Mouse (Mus musculus): Measurements from ENCODE around the gene Cd300ld5. TPM values are rescaled to one million over a fixed set of nuclear protein-coding genes. Genes with fewer than 3 reads are reported as not detected.
"Not testable (repeated sequence)": the region's sequence is repeated elsewhere in the genome, so short reads cannot be mapped to it uniquely, and the experiment has no call there.

Gene Cd300ld5
- 1 to 10 TPM in 1 of 4 experiments, under 1 TPM in 2, not detected in 1; 0.29 to 2.7 (median 0.77) TPM for total RNA-seq (2022)

DNA sequence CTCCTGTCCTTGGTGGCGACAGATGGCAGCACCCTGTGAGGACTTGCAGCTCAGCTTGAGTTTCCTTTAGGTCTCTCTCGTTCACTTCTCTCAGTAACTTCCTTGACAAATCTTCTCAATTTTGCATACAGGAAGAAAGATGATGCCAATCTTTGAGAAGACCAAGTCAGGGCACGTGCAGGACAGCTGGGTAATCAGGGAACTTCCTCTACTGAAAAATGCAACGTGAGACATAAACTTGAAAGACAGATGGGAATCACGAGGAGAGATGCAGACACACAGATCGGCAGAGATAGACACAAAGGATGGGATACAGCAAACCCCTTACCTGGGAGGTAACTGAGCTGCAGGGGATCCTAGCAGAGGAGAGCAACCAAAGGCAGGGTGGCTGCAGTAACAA is at the start of gene Cd300ld5:
Cd300ld5 (minus strand) TSS at position 101 of the 400 bp plus-strand sequence.
- not testable (repeated sequence) for DNase-seq (ENCODE audit: low spot score in 2 of 2)

DNA sequence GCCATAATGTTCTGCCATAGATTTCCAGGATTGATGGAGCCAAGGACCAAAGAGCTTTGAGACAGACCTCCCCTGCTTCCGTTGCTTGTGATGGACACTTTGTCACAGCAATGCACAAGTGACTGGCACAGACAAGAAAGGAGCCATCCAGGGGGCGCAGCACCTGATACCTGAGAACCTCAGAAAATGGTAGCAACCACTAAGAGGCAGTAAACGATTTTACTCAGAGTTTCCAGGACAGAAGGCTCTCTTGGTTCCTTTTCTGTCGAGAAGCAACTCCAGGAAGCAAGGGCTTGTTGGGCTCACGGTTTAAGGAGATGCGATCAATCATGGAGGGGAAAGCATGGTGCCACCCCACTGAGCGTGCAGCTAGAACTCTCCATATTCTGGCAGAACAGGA is 48.6 kb upstream of the Cd300ld5 start:
- no peak for DNase-seq (ENCODE audit: low spot score in 2 of 2)

DNA sequence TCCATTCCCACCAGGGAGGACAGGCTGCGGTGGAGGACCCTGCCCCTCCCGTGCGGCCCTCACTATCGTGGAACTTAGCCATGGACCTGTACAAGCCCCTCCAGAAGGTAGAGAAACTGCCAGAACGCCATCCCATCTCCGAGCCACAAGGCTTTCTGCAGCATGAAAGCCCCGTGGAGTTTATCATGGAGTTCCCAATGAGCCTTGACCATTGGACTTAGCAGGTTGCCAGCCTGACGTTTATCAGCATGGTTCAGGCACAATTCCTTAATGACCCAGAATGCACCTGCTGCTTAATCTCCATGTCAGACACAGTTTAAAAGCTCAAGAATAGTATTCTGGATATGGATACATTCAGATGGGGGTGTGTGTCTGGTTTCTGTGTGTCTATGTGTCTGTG is 47.5 kb upstream of the Cd300ld5 start:
- DNase-seq (ENCODE audit: low spot score in 2 of 2) = no peak

DNA sequence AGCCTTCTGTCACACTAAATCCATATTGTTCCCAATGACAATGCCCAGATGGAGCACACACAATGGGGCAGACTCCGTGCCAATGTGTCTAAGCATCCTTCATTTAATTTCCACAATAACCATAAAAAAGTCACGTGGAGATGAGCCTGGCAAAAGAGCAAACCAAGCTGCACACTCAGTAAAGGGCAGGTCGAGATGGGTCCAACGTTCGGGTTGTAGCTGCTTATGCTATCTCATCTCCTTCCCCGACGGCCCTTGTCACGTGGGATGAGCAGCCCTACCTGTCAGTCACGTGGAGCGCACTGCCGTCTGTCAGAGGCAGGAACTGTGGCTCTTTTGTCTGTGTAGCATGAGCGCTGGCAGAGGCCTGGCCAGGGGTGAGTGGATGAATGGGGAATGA is 47.0 kb upstream of the Cd300ld5 start:
- no peak for DNase-seq (ENCODE audit: low spot score in 2 of 2)

DNA sequence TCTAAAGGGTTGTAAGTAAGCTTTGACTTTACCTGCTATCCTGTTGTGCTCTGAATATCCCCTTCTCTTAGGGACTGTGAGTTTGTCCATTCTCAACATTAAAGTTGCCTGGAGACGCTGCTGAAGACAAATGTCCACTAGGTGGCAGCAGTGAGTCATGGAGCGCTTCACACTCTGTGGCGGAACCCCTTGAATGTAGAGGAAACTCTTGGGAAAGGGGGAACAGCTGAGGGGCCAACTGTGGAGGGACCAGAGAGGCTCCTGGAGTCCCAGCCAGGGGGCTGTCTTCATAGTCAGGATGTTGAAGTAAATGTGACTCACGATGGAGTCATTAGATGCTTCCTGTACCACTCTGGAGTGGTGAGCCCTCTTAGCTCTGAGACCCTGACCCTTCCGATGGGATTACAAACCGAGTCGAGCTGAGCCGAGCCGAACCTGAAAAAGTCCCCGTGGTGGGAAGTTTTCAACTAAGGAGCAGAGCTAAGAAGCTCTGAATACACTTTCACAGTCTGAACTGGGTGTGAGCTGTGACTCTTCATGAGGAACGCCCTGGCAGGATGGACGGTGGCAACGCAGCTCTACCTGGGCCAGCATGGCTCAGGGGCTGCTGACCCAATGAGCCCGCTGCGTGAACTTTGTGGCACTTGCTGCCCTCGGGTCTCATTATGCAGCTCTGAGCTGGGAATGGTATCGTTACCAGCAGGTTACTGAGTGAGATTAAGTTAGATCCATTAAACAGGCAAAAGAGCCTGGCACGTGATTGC is 46.0 kb upstream of the Cd300ld5 start:
- peak; percentile 14 to 26 for DNase-seq (ENCODE audit: low spot score in 2 of 2)

DNA sequence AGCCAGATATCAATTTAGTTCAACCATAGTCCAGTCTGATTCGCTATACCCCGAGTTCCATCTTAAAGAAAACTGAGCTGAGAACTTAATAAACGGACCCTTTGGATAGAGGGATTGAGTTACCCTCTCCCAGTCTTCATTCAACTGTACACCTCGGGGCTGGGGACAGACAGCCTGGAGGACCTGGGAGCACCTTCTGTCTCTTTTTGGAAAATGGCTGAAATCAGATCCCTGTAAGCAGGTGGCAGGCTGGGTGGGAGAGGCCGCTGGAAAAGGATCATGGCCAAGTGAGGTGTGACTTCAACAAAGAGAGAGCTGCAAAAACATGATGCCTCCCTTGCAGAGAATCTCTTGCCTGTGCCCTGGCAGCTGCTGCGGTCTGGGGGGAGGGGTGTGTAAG is 44.6 kb upstream of the Cd300ld5 start:
- no peak for DNase-seq (ENCODE audit: low spot score in 2 of 2)

DNA sequence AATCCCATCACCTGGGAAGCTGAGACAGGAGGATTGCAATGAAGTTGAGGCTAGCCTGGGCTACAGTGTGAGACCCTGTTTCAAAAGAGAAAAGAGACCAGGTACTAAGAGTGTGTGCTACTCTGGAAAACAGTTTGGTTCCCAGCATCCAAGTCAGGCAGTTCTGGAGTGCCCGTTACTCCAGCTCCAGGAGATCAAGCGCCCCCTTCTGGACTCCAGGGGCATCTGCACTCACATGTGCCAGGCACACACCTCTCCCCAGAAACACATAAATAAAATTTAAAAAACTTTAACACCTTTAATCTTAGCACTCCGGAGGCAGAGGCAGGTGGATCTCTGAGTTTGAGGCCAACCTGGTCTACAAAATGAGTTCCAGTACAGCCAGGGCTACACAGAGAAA is 43.8 kb upstream of the Cd300ld5 start:
- no peak for DNase-seq (ENCODE audit: low spot score in 2 of 2)

DNA sequence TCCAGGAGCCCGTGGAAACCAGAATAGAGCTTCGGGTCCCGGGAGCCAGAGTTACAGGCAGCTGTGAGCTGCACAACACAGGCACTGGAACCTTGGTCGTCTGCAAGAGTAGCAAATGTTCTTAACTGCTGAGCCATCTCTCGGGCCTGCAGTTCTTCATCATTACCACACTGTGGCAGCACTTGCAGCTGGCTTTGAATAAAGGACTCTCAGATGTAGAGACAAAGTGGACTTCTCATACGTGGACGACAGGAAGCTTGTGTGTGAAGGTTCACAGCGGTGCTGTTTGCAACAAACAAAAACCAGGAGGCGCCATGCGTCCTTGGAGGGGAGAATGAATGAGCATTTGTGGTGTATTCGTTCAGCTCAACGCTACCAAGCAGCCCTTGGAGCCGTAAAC is 43.3 kb upstream of the Cd300ld5 start:
- no peak for DNase-seq (ENCODE audit: low spot score in 2 of 2)

DNA sequence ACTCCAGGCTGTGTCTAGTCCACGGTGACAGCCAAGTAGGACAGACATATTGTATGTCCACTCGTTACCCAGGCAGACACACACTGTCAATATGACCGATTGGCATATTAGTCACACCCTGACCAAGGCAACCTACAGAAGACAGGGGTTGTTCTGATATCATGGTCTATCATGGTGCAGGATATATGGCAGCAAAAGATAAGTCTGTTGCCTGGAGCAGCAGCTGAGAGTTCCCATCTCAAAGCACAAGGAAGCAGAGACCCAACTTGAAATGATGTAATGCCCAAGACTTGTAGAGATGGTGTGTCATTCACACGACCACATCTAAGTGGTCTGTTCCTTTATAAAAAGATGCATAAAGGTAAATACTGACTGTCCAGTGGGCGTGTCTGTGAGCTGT is 41.1 kb upstream of the Cd300ld5 start:
- DNase-seq (ENCODE audit: low spot score in 2 of 2) = no peak

DNA sequence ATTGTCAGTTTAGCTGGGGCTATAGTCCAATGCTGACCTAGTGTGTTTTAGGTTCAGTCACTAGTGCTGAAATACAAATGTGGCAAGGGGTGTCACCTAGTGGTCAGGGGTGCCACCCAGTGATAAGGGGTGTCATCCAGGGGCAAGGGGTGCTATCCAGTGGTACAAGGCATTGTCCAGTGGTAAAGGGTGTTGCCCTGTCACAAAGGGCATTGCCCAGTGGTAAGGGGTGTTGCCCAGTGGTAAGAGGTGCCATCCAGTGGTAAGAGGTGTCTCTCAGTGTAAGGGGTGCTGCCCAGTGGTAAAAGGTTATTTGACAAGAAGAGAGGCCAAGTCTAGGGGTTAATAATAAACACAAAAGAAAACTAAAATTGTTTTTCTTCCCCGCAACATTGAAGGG is 39.9 kb upstream of the Cd300ld5 start:
- DNase-seq (ENCODE audit: low spot score in 2 of 2) = no peak

DNA sequence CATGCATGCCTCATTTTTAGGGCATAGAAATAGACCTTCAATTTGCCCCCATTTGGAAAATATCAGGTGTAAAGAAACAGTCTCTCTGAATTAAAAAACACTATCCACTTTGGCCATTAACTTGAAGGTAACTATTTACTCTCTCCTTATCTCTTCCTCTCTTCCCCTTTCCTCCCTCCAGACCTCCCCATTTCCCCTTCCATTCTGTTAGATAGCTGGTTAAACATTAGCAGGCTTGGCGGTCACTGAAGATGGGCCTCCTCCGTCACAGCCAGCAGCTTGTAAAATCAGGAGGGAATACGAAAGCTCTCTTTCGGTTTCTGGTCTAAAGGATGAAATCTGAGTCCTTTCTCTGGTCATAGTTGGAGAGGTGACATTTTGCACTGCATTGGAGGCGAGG is 38.3 kb upstream of the Cd300ld5 start:
- DNase-seq (ENCODE audit: low spot score in 2 of 2) = no peak

DNA sequence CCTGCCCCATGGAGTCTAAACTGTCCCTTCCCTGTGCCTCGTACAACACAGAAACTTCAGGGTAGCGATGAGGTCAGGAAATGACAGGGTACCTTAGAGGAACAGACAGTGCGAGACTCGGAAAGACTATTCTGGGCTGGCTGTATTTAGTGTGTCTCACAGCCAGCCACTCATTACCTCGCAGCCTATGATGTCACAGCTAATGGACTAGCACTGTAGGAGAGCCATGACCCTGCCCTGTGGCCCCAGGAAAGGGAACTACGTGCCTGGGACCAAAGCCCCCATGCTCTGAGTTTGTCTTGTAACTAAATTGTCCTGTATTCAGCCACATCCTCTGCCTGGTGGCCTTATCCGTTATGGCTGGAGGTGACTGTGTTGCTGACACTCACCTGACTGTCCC is 37.8 kb upstream of the Cd300ld5 start:
- no peak for DNase-seq (ENCODE audit: low spot score in 2 of 2)

DNA sequence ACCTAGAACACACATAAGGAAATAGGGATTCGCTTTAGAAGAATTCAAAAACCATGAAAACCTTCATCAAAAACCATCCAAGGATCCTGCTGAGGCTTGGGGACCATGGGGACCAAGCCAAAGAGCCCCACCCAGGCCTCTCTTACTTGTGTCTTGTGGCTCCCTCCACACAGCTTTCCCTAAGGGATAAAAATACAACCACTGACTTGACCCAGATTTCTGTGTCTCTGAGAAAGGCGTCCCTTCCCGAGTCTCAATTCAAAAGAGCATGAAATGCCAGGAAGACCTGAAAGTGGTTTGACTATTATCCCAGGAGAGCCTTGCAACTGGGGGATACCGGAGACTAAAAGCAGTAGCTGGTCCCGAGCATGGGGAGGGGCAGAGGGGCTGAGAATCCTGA is 35.4 kb upstream of the Cd300ld5 start:
- no peak for DNase-seq (ENCODE audit: low spot score in 2 of 2)

DNA sequence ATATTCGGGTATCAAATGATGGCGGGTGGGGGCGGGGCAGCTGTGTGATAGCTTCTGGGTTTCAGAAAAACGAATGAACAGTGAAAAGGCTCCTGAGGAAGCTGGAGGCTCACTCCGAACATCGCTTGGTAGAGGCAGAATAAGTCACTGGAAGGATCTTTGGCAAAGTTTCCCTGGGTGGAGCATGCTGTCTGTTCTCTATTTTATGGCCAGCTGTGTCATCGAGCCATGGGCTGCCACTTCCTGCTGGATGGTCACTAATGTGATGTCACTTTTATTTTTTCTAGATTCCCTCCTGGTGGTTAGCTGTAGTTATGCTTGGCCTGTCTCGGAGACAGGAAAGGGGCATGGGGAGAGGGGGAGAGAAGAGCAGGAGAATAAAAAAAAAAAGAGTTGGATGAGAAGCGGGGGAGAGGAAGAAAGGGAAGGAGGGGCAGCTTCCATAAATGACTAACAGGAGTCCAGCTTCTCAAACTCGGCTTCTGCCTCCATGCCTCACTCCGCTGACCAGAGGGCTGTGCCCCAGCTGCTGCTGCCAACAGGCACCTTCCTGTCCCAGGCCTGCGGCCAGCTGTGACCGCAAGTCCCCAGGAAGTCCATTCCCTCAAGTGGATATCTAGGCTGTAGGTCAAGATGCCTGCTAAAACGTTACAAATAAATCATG is 34.2 kb upstream of the Cd300ld5 start:
- peak; percentile 12 to 28 for DNase-seq (ENCODE audit: low spot score in 2 of 2)

DNA sequence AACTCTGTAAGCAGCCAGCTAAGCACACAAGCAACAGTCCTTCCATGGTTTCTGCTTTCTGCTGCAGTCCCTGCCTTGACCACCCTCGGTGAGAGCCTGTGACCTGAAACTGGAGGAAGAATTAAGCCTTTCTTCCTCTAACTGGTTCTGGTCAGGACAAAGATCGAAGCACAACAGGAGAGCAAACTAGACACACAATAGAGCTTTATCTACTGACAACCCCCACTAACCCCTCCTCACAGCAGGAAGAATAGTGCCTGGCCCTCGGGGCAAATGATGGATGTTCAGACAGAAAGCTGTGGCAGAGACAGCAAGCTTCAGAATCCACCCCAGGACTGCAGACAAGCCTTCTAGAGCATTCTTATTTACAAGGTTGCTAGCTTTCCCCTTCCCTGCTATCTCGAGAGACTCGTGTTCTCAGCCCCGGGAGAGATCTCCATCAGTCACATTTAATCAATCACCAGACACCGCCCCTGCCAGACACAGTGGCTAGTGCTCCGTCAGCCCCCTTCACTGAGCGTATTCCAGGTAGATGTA is 33.5 kb upstream of the Cd300ld5 start:
- no peak for DNase-seq (ENCODE audit: low spot score in 2 of 2)

DNA sequence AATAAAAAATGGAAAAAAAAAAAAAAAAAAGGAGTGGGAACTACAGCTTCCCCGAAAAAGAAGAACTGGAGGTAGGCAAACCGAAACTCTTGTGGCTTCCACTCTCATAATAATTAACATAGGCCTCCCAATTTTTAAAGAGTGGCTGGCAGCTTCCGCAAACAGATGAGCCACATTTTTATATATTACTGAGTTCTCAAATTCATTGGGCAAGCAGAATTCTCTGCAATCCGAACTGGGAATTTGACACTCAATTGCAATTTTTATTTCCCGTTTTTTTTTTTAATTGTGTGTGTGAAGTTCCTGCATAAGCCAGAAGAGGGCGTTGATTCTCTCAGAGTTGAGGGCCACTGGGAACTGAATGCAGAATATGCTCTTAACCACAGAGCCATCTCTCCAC is 29.2 kb upstream of the Cd300ld5 start:
- no peak for DNase-seq (ENCODE audit: low spot score in 2 of 2)

DNA sequence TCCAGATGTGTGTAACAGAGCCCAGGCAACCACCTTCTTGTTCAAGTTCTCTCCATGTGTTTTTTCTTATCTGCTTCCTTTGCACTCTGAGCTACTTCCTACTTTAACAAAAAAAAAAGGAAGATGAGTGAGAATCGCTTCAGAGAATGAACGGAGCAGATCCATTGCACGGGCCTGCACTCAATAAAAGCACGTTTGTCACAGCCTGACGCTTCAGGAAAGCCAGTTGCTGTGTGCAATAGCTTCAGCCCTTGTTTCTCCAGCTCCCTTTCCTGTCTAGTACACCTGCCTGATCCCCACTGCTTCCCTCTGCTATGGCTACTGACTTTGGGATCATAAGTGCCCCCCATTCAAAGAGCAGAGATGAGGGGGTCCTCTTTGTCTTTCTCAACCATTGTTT is 24.5 kb upstream of the Cd300ld5 start, which contains the start of gene Cd300e:
Cd300e (minus strand) TSS at position 101 of the 400 bp plus-strand sequence.
- DNase-seq (ENCODE audit: low spot score in 2 of 2) = no peak

DNA sequence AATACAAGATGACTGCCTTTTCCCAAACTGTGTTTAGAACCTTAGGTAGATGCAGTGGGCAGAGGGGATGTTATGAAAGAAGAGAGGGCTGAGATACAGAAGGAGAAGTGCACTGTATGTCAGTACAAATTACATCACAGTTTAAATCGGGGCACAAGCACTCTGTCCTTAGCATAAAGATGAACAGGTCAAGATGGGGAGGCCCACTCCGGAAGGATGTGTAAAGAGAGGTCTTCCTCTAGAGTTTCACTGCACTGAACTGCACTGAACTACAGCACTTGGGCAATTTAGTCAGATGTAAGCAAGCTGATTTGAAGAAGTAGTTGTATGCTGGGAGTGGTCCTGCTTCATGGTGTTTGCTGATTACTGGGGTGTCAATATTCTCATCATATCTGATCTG is 22.2 kb upstream of the Cd300ld5 start:
- no peak for DNase-seq (ENCODE audit: low spot score in 2 of 2)

DNA sequence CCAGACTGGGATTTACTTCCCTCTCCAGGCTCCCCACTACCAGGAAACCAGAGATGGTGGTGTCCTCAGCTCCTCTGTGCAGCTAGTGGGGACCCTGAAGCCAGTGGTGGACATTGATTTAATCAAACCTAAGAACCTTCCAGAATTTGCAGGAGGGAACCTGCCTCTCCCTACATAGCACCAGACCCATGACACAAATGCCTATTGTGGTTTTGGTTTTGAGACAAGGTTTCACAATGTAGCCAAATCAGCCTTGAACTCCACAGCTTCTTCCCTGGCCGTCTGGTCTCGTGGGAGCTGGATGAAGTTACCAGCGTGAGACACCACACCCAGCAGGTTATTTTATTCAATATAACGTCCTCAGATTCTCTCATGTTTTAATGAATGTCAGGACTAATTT is 21.1 kb upstream of the Cd300ld5 start:
- DNase-seq (ENCODE audit: low spot score in 2 of 2) = no peak

DNA sequence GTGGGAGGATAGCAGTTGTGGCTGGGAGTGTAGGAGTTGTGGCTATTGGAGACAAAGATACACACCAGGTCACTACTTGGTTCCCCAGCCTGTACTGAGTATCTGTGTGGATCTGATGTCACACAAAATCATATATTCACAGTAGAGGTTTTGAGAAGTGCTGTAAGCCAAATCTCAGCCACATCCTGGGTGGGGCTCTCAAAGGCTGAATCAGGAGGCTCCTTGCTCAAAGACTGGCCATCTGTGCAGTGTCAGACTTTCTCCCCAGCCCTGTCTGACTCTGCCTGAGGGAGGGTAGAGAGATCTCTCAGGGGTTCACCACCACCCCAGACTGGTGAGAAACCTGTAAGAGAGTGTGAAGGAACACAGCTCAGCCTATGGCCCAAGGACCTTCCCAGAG is 17.0 kb upstream of the Cd300ld5 start:
- no peak for DNase-seq (ENCODE audit: low spot score in 2 of 2)

DNA sequence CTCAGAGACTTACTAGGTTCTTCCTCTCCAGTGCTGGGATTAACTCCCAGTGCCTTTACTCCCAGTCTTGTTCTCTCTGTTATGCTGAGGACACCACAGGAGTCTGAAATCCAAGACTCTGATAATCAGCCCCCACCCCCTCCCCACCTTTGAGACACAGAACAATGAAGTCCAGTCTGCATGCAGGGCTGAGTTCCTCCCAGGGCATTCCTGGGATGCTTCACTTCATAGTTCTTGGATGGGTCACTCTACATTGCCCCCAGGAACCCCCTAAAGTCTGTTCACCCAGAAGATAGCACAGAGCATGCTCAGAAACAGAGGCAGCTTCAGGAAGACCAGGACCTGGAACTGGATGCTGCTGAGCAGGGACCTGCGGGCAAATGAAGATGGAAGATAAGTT is 15.4 kb upstream of the Cd300ld5 start:
- DNase-seq (ENCODE audit: low spot score in 2 of 2) = no peak

DNA sequence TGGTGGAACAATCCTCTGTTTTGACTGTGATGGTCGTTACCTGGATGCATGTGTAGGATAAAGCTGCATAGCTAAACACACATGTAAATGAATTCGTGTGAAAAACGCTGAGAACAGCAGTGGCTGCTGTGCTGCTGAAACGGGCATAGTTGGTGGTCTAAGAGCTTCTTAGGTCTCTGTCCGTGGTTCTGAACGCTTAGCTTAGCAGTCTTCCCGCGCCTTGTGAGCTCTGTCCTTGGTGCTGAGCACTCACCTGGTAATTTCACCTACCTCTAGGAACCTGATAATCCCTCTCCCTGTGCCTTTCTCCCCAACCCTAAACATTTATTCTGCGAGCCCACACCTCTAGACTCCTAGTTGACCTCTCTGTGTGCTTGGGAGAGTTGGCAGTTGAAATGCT is 14.6 kb upstream of the Cd300ld5 start:
- DNase-seq (ENCODE audit: low spot score in 2 of 2) = no peak
